Mouse (Mus musculus) midbrain, embryonic 16.5 days (tissue): ENCODE measurements around the gene Cypt4. TPM values are rescaled to one million over a fixed set of nuclear protein-coding genes. Genes with fewer than 3 reads are reported as not detected.
"Not testable (repeated sequence)": the region's sequence is repeated elsewhere in the genome, so short reads cannot be mapped to it uniquely, and the experiment has no call there.

Experiments used
- ATAC-seq: fragments of 200-750 bp; cut with Nextera tagmentation; 2 replicates; pipeline ENCODE4 v1.8.0; 2017; ENCODE audit warnings: moderate TSS enrichment
- H3K27ac ChIP-seq: fragments of 300-500 bp; sonication (generic); 2 replicates; pipeline ENCODE4 v1.5.1; 2014; ENCODE audit warnings: mild to moderate bottlenecking, low read length, mixed read lengths
- H3K27me3 ChIP-seq: fragments of 300-500 bp; sonication (generic); 2 replicates; pipeline ENCODE4 v1.6.1; 2014; ENCODE audit warnings: low read depth, low read length, mixed read lengths; ENCODE audit not compliant: control insufficient read depth, insufficient read depth
- H3K36me3 ChIP-seq: fragments of 300-500 bp; sonication (generic); 2 replicates; pipeline ENCODE4 v1.6.1; 2014; ENCODE audit warnings: mild to moderate bottlenecking, low read length, moderate library complexity, mixed read lengths; ENCODE audit not compliant: control insufficient read depth, insufficient read depth
- H3K4me1 ChIP-seq: fragments of 300-500 bp; sonication (generic); 2 replicates; pipeline ENCODE4 v1.6.1; 2014; ENCODE audit warnings: mild to moderate bottlenecking, low read length, mixed read lengths; ENCODE audit not compliant: control insufficient read depth, insufficient read depth
- H3K4me2 ChIP-seq: fragments of 300-500 bp; sonication (generic); 2 replicates; pipeline ENCODE4 v1.6.1; 2014; ENCODE audit warnings: mild to moderate bottlenecking, low read length, mixed read lengths
- H3K4me3 ChIP-seq: fragments of 300-500 bp; sonication (generic); 2 replicates; pipeline ENCODE4 v1.5.1; 2014; ENCODE audit warnings: low read depth, mild to moderate bottlenecking, low read length, moderate library complexity, mixed read lengths
- H3K9ac ChIP-seq: fragments of 300-500 bp; sonication (generic); 2 replicates; pipeline ENCODE4 v1.6.1; 2014; ENCODE audit warnings: low read depth, low read length, mixed read lengths
- H3K9me3 ChIP-seq: fragments of 300-500 bp; sonication (generic); replicated peaks from 2 replicates; pipeline ENCODE4 v1.6.1; 2014; ENCODE audit warnings: mild to moderate bottlenecking, low read length, mixed read lengths; ENCODE audit not compliant: control insufficient read depth, poor library complexity, severe bottlenecking
- WGBS: fragments of 180-500 bp; shearing (Covaris S2); extraction: QIAGEN DNeasy Blood & Tissue Kit; methylation state at CpG from one replicate; pipeline ENCODE4 v1.1.7; 2014; 5-methylcytosine and 5-hydroxymethylcytosine counted together
- polyA plus RNA-seq: library from polyadenylated mRNA; unstranded; fragments of >200 nt; fragmentation: Nextera tagmentation; extraction: Ambion mirVana; gene quantifications from 2 replicates; pipeline ENCODE4 v1.2.1, GENCODE M21; 2015

Gene Cypt4
- not detected in 2 replicates for polyA plus RNA-seq

GRCm38 (mm10) chr9:24624896-24625295, at the start of gene Cypt4:
Cypt4 (plus strand) TSS chr9:24625196.
- Histone ChIP-seq H3K4me2 (no peak within 1 kb of the TSS), H3K27ac (no peak within 1 kb of the TSS), H3K4me3 (no peak within 1 kb of the TSS), H3K9me3 (no peaks in the 10 kb centered on the region), H3K4me1 (no peaks in the 10 kb centered on the region), H3K36me3 (no peaks in the 10 kb centered on the region), H3K27me3 (no peaks in the 10 kb centered on the region), H3K9ac (no peak within 1 kb of the TSS)
- WGBS: 91% methylated on average over 5 of the region's 5 CpGs
- ATAC-seq: no peak

GRCm38 (mm10) chr9:24637341-24637740, 12.3 kb downstream of the Cypt4 start:
- WGBS: 91% methylated on average over 2 of the region's 2 CpGs
- H3K9ac ChIP-seq, ATAC-seq: not testable (repeated sequence)

More at GRCm38 (mm10) chr9:24637341-24637740, 12.3 kb downstream of the Cypt4 start:
- not testable (repeated sequence) for H3K4me1 ChIP-seq, H3K36me3 ChIP-seq, H3K9me3 ChIP-seq, H3K27me3 ChIP-seq, H3K27ac ChIP-seq, H3K4me3 ChIP-seq, H3K4me2 ChIP-seq

Other genes starting within 250 kb of the Cypt4 start
- 6.4 and 7.6 TPM in 2 replicates for gene Dpy19l1, start 122.1 kb upstream of the Cypt4 start, polyA plus RNA-seq
- 0.39 and 0.70 TPM in 2 replicates for gene Dpy19l2, start 71.1 kb downstream of the Cypt4 start, polyA plus RNA-seq
- gene Tbx20, start 149.1 kb downstream of the Cypt4 start, polyA plus RNA-seq: 0.04 and 0.30 TPM in 2 replicates